Mouse (Mus musculus): Measurements from ENCODE around the gene Ccdc137.
"Not testable (repeated sequence)": the region's sequence is repeated elsewhere in the genome, so short reads cannot be mapped to it uniquely, and the experiment has no call there.

Ccdc137 gene

DNA sequence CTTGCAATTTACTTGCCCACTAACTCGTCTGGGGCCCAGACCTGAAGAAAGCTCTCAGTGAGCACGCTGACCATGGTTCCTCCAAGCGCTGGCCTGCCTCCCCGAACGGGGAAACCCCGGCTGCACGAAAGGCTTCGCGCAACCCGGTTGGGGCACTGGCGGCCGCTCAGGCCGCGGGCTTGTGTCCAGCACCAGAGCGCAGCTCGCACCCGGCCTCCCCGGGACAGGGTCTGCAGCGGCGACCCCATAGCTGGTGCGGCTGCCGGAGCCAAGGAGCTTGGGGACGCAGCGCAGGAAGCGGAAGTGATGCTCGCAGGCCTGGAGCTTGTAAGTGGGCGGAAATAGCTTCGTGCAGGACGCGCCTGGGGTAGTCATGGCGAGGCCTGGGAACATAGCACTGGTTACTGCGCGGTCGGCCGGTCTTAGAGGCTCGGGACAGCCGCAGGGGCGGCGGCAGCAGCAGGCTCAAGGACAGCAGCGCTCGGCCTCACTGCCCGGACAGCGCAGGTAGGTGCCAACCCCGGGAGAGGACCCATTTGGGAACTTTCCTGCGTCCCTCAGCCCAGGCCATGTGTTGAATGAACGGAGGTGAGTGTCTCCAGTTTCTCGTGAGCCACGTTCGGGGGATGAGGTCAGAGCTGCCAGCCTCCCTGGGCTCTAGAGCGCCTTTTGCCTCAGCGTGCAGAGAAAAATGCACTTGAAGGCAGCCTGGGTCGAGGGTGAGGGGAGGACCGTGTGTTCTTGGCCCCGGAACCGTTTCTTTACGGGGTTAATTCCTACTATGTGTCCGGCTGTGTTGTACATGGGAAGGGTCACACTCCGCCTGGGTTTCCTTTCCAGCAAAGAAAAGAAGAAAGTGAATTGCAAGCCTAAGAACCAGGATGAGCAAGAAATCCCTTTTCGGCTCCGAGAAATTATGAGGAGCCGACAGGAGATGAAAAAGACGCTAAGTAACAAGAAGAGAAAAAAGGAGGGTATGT lies at the start of gene Ccdc137, which contains the start of gene Oxld1:
Gene Ccdc137 (plus strand): TSS at position 344 of the 980 bp plus-strand sequence.
Gene Oxld1 (minus strand): TSS at position 297 of the 980 bp plus-strand sequence.
- DNase-seq = peak; percentile 82

DNA sequence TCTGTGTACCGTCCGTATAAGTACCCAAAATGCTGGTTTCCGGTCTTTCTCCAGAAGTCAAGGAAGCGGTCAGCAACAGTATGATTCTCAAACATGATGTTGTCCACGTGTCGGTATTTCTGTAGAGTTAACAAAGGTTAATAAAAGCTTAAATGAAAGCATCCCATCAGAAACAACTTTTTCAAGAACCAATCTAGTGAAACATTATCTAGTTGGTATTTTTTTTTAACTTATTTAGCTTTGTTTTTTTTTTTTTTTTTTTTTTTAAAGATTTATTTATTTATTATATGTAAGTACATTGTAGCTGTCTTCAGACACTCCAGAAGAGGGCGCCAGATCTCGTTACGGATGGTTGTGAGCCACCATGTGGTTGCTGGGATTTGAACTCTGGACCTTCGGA lies 44.3 kb upstream of the Ccdc137 start:
- DNase-seq = not testable (repeated sequence)

- DNase-seq = no peak
Observed at GRCm38 (mm10) chr11:120417852-120418251, 40.1 kb upstream of the Ccdc137 start.

GRCm38 (mm10) chr11:120418592-120418991 lies 39.3 kb upstream of the Ccdc137 start:
- DNase-seq = no peak

- no peak for DNase-seq
Observed at GRCm38 (mm10) chr11:120422651-120423568, 35.0 kb upstream of the Ccdc137 start.

GRCm38 (mm10) chr11:120423569-120424295 lies 34.2 kb upstream of the Ccdc137 start:
- DNase-seq = peak; percentile 62

DNA sequence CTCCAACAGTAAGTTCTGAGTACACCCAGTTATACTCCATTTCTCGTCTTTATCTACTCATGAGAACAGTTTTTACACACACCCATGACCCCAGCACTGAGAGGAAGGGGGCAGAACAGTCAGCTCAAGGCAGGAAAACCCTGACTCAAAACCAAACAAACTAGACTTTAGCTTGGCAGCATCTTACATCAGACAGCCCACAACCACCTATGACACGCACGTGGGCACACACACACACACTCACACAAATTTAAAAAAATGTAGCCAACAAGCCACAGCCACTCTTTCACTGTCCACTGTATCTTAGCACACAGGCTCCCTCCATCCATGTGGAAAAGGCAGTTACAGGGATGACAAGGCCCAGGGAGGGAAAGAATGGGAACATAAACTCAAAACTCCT lies 31.2 kb upstream of the Ccdc137 start:
- no peak for DNase-seq

- DNase-seq = peak; percentile 90
Observed at GRCm38 (mm10) chr11:120437152-120437856, 20.6 kb upstream of the Ccdc137 start, which contains the start of gene Nploc4. Gene Nploc4 (minus strand): TSS chr11:120437708.

- no peak for DNase-seq
Observed at GRCm38 (mm10) chr11:120437857-120438385, 20.0 kb upstream of the Ccdc137 start.

GRCm38 (mm10) chr11:120442344-120442743 lies 15.6 kb upstream of the Ccdc137 start, which contains the start of gene Tspan10:
Gene Tspan10 (plus strand): TSS chr11:120442644.
- DNase-seq = no peak

DNA sequence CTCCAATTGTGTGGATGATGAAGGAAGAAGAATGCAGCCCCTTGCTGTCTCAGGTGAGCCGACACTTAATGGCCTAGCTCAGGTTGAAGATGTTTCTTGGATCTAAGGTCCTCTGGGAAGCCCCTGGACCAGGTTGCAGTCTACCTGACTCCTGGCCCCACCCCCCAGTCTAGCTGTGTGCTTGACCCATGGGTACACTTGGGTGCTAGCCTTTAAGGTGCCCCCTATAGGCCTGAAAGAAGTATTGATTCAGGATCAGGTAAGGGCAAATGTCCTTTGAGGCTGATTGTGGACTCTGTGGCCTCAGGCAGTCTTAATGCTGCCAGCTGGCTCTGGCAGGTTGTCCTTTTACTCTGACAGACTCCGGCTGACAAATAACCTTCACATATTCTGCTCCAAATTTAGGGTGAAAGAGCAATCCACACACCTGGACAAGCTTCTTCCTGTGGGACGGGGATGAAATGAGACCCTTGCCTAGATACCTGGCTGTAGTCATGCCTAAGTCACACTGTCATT lies 15.1 kb upstream of the Ccdc137 start:
- DNase-seq = no peak

DNA sequence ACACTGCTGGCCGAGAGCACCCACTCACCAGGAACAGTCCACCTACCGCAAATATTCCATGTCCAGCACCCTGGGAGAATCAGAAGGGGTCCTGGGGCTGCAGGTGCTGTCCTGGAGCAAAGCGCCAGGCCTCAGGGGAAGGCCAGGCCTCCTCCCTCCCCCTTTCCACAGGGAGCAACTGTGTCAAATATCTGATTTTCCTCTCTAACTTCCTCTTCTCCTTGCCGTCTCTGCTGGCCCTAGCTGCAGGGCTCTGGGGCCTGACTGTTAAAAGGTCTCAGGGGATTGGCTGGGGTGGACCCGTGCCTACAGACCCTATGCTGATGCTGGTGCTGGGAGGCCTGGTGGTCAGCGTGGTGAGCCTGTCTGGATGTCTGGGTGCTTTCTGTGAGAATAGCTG lies 13.8 kb upstream of the Ccdc137 start:
- no peak for DNase-seq

DNA sequence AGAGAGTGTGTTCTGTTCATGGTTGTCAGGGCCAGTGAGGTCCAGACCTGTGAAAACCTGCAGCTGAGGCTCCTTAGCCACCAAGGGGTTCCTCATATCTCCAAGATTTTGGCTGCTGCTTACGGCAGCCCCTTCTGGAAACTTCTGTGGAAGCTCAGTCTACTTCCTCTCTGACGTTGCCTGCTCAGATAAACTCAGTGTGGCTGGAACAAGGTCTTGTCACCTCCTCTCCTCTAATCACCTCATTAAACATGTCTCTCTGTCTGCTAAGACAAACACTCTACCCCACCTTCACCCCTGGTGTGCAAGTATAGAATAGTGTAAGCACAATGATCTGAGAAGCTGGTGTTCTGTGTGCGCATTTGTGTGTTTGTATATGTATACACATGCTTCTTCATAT lies 12.4 kb upstream of the Ccdc137 start:
- DNase-seq = no peak

- no peak for DNase-seq
Observed at GRCm38 (mm10) chr11:120447179-120447578, 10.7 kb upstream of the Ccdc137 start.

DNA sequence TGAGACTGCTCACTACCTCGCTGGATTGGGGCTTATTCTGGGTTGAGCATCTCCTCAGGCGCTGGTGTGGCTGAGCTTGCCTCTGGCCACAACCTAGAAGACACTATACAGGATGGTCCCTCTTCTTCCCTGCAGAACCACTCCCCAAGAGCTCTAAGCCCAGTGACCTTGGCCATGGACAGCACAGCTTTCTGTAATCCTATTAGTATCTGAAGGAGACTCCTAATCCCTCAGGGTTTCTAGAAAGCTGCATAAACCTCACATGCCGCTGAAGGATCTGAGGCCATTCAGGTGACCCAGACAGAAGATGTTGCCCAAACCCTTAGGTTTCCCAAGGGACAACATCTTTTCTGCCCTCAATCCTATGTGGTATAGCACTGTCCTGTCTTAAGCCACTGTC lies 5.7 kb upstream of the Ccdc137 start:
- DNase-seq = no peak

DNA sequence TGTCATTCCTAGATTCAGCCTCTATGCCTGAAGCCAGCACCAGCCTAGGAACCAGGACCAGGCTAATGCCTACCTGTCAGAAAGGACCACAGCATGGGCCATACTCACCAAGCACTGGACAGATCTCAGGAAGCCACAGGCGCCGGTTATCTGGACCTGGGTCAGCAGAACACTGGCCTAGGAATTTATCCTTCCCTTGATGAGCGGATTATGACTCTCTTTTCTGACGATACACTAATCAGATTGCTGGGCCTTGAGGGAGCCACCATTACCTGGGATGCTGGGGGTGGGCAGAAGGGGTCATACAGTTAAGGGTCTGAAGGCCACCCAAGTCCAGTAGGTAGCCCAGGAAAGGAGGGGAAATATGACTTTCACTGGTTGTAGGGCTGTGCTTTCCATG lies 4.6 kb upstream of the Ccdc137 start, which contains the start of gene Pde6g:
Gene Pde6g (minus strand): TSS at position 195 of the 400 bp plus-strand sequence.
- DNase-seq = no peak

DNA sequence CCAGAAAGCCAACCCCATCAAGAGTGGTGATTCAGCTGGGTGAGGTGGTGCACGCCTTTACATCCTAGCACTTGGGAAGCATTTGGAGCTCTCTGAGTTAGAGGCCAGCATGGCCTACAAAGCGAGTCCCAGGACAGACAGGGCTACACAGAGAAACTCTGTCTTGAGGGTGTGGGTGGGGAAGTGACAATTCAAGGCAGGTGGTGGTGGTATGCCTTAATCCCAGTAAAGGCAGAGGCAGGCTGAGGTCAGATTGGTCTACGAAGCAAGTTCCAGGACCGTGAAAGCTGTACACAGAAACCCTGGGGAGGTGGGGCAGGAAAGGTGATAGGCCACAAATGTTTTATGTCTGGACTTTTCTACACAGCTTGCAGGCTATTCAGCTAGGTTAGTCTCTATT lies 3.0 kb upstream of the Ccdc137 start:
- no peak for DNase-seq

DNA sequence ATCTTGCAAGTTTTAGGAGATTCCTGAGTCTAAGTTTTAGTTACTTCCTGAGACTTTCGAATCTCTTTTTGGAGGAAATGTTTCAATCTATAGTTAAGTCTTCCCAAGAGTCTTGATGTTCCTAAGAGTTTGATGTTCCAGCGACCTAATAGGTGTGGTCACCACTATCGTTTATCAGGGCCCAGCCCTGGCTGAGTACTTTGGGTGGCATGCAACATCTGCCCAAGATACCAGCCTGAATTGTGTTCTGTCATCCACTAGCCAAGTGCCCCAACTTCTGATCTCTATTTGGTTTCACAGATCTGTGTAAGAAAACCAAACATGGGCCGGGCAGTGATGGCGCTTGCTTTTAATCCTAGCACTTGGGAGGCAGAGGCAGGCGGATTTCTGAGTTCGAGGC lies 2.5 kb upstream of the Ccdc137 start:
- peak; percentile 54 for DNase-seq

- DNase-seq = peak; percentile 16
Observed at GRCm38 (mm10) chr11:120457370-120457769, 545 bp upstream of the Ccdc137 start.

GRCm38 (mm10) chr11:120458847-120459597 lies 1.1 kb downstream of the Ccdc137 start:
- peak; percentile 32 for DNase-seq

All from liver (tissue).